Mouse (Mus musculus): ENCODE results near the gene Mef2c.

The Mef2c gene

DNA sequence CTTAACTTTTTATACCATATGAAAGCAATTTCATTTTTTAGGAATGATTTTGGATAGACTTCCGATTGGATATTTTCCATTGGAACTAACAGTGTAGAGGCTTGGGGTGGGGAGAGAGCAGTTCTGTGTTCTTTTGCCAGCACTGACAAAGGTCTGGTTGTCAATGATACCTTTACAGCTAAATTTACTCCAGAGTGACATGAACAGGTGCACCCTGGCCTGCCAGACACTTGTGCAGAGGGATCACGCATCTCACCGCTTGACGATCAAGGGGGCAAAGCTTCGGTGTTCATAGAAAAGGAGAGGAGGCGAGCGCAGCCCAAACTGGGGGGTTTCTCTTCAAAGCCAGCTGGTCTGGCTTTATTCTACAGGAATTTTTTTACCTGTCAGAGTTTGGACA is at the start of gene Mef2c:
Mef2c (plus strand) TSS at position 116 of the 400 bp plus-strand sequence.
- no peak for DNase-seq (ENCODE audit: extremely low spot score, low spot score)

GRCm38 (mm10) chr13:83458729-83459128 is 45.1 kb upstream of the Mef2c start:
- DNase-seq (ENCODE audit: extremely low spot score, low spot score), result no peak

GRCm38 (mm10) chr13:83459600-83459999 is 44.2 kb upstream of the Mef2c start:
- DNase-seq (ENCODE audit: extremely low spot score, low spot score), result no peak

DNA sequence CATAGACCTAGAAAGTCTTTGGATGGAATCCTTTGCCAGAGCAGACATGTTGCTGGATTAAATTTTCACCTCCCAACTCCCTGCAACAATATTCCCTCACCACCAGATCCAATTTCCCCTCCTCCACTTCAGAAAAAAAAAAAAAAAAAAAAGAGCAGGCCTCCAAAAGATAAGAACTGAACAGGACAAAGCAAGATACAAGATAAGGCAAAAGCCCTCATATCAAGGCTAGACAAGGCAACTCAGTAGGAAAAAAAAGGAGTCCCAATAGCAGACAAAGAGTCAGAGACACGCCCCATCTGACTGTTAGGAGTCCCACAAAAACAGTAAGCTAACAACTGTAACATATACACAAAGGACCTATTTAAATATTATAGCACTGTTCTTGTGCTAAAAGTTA is 43.2 kb upstream of the Mef2c start:
- DNase-seq (ENCODE audit: extremely low spot score, low spot score), result no peak

DNA sequence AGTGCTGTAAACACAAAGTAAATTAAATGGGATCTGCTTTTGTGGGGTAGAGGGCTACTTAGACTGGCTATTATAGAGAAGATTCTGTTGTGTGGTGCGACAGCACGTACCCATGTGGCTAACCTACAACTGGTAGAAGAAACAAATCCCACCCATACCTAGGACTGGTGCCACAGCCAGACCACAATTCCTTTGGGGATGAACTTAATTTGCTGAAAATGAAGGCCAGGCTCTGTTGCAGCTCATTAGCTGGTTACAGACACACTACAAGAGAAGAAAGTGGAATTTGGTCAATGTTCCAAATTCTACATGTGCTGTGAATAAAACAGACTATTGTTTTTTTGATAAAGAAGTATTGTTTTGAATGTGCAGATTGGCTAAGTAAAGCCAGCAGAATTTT is 42.3 kb upstream of the Mef2c start:
- no peak for DNase-seq (ENCODE audit: extremely low spot score, low spot score)

- DNase-seq (ENCODE audit: extremely low spot score, low spot score), result no peak
These were observed 37.1 kb upstream of the Mef2c start for GRCm38 (mm10) chr13:83466756-83467155.

GRCm38 (mm10) chr13:83468794-83469193 is 35.0 kb upstream of the Mef2c start:
- DNase-seq (ENCODE audit: extremely low spot score, low spot score), result no peak

DNA sequence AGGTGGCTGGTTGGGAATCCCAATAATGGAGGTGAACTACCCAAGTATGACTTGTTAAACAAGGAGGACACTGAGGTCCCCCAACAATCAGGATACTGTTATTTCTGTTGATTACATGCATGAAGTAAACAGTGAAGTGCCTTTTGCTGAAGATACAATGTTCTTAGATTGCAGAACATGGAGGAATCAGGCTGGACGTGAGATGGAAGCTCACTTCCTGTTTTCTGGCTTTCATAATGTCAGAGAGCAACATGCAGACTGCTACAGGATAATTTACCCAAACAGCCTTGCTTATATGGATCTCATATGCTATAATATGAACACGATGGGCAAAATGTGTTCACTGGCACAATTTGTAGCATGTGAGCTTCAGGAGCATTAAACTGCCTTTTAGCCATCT is 30.1 kb upstream of the Mef2c start:
- no peak for DNase-seq (ENCODE audit: extremely low spot score, low spot score)

- no peak for DNase-seq (ENCODE audit: extremely low spot score, low spot score)
These were observed 23.4 kb upstream of the Mef2c start for GRCm38 (mm10) chr13:83480388-83480787.

DNA sequence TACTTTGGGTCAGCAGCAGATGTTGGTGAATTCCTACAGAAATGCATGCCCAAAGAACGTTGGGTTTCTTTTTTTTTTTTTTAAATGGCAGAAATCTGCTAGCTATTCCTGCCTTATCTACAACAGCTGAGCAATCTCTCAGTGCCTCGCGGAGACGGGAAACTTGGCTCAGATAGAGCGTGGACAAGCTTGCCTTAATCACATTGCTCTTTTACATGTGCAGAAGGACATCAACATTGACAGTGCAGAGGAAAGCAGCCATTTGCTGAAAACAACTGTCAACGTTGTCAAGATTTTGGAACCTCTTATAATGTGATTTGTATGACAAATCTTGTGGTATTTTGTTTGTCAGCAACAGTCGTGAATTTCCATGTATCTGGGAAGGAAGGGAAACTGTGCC is 22.5 kb upstream of the Mef2c start:
- no peak for DNase-seq (ENCODE audit: extremely low spot score, low spot score)

DNA sequence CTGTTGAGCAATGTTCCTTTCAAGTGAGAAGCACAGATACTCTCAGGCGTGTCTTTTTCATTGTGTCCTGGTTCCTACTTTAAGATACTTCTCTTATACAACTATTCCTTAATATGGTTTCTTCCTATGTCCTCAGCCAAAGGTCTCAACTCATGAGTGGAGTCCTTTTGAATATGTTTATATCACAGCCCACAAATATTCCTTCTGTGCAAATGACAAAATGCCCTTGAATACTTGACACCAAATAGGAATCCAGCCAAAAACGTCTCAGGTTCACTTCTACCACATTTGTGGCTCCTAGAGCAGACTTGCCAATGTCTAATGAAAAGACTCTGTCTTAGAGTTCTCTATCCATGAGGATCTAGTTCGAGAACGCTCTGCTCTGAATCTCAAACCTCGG is 21.7 kb upstream of the Mef2c start:
- no peak for DNase-seq (ENCODE audit: extremely low spot score, low spot score)

DNA sequence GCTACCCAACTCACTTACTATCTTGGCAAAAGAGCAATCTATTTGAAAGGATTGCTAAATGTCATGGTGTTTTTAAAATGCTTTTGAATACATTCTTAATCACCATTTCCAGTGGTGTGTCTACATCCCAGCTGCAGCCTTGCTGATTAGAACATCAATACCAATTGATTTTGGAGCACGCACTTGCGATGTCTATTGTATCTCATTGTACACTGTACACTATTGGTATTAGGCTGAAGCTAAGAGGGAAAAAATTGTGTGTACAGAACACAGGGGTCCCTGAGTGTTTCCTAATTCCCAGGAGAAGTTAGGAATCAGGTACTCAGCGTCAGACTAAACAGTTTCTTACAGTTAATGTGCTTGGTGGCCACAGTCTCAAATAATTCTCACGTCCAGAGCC is 19.6 kb upstream of the Mef2c start:
- DNase-seq (ENCODE audit: extremely low spot score, low spot score), result no peak

DNA sequence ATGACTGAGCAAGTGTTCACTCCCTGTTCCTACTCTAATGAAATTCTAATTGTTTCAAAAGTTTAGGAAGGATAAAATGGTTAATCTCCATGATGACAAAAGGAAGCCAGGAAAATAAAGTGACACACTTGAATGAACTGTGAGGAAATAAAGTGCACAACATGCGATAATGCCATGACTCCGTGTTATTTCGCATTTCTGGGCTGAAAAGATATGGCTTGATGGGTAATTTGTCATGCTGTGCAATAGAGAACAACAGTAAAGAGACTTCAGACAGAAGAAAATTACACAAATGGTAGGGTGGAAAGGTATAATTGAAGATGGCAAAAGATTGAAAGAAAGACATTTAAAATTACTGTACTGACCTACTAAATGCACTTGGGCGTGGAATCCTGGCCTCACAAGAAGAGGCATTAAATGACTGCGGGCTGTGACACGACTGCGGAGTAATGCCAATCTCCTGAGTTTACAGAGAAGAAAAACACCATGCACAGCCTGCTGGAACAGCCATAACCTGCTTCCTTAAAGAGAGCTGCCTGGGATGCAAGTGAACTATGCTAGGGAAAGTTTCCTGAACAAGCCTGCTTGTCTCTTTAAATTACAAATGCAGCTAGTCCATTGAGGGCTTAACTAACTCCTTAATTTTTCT is 19.0 kb upstream of the Mef2c start:
- DNase-seq (ENCODE audit: extremely low spot score, low spot score), result no peak

DNA sequence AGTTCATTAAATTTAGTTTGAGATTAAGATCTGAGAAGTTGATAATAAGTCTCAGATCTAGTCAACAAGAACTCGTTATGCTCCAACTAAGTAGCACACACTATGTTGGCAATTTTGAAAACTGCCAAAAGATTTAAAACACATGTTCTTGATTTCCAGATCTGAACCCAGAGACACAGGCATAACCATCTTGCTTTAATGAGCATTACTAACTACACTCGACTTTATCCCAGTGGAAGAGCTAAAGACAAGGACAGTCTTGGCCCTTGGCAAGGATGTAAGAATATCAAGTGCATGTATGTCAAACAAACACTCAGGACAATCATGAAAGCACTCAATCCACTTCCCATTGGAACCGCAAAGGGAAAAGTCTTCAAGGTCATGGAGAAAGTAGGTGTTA is 11.8 kb upstream of the Mef2c start:
- DNase-seq (ENCODE audit: extremely low spot score, low spot score), result no peak

GRCm38 (mm10) chr13:83497708-83498107 is 6.1 kb upstream of the Mef2c start:
- no peak for DNase-seq (ENCODE audit: extremely low spot score, low spot score)

DNA sequence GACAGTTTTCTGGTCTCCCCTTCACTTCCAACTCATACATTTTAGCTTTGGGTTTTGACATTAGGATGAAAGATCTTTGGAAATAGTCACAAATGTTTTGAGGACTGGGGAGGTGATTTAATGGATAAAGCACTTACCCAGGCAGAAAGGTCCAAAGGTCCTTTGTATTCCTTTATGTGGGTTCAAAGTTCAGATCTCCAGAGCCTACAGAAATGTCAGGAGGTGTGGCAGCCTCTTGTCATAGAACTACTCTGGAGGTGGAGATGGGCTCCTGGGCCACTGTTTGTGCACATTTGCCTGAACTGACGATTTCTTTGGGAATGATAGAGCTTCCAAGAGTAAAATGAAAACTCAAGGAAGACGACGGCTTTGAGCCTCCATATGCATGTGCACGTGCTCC is 4.3 kb upstream of the Mef2c start:
- no peak for DNase-seq (ENCODE audit: extremely low spot score, low spot score)

- no peak for DNase-seq (ENCODE audit: extremely low spot score, low spot score)
These were observed 3.9 kb downstream of the Mef2c start for GRCm38 (mm10) chr13:83507687-83508086.

DNA sequence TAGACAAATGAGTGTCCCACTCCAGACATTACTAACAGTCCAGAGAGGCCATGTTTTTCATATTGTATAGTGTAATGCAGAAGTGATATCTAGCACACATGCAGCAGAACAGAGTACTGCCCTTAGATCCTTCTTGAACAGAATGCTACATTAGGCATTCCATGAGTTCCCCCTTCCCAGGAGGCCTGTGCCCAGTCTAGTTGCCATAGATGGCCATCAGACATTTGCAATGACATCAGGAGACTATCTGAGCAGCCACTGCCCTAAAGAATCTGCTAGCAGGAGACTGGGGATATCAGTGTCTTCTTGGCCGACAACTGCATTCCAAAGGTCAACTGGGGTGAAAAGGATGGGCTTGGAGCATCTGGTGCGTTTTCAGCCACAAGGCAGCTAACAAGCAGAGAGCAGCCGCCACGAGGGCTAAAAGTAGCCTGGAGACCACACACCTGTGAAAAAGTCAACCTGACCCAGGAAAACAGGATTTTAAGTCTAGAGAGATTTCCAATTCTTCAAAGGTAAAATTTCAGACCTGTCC is 11.2 kb downstream of the Mef2c start:
- peak; percentile 12 for DNase-seq (ENCODE audit: extremely low spot score, low spot score)

- DNase-seq (ENCODE audit: extremely low spot score, low spot score), result peak; percentile 81
These were observed 14.1 kb downstream of the Mef2c start for GRCm38 (mm10) chr13:83517660-83518609.

DNA sequence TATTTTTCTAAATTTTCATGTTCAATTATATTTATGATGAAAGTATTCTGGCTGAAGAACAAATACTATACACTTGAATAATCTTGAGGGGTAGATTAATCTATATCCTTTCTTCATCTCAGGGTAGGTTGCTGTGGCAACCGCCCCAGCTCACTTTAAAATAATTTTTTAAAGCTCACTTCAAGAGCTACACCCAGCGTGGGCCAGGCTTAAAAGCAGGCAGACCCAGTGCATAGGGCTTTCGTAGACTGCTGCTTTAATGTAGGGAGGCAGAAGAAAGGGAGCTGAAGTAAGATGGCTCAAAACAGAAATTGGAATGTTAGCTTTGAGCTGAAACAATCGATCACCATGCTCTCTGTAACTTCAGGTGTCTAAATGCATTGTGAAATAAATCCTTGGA is 17.0 kb downstream of the Mef2c start:
- no peak for DNase-seq (ENCODE audit: extremely low spot score, low spot score)

GRCm38 (mm10) chr13:83523232-83523969 is 19.6 kb downstream of the Mef2c start:
- peak; percentile 68 for DNase-seq (ENCODE audit: extremely low spot score, low spot score)

All from neural tube, embryonic 10.5 days (tissue).